Mouse (Mus musculus): Measurements from ENCODE around the gene Gm5108. TPM values are rescaled to one million over a fixed set of nuclear protein-coding genes. Genes with fewer than 3 reads are reported as not detected.

The Gm5108 gene
- polyA plus RNA-seq, 1 experiment from 2014 or later, result not detected

DNA sequence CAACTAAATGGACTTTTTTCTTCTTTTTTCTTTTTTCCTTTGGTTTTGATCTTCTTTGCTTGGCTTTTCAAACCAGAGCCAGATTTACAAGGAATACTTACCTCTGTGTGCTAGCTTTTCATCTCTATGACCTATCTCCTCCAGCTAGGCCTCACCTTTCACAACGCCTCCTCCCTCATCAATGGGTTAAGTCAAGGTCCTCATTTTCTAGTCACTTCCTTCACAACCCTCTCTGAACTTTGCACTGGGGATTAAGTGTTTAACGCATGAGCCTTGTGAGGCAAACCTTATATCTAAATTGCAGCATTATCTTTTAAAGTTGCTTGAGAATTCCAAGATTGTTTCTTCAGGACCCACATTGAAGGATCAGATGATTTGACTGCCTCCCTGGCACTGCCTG lies 63.0 kb downstream of the Gm5108 start:
- Histone ChIP-seq H3K36me3 (ENCODE audit: insufficient read depth, low read length) (no peaks in the 10 kb centered on the region), H3K27ac (ENCODE audit: low read length) (no peak overlapping the region), H3K4me1 (ENCODE audit: insufficient read depth, low read depth, low read length) (no peaks in the 10 kb centered on the region), H3K27me3 (replicated peaks; ENCODE audit: insufficient read depth, low read length) (no peaks in the 10 kb centered on the region), H3K9me3 (ENCODE audit: low read length) (0 out of 2 replicates have a peak, but pooled peaks cover 2% of the 10 kb centered on the region), H3K4me3 (ENCODE audit: low read depth, low read length) (no peak overlapping the region), H3K9ac (replicated peaks; ENCODE audit: low read depth) (no peak overlapping the region), H3K4me2 (replicated peaks; ENCODE audit: low read depth, low read length) (no peak overlapping the region)
- ATAC-seq (no peak), DNase-seq (ENCODE audit: low spot score) (no peak)
- TF ChIP-seq EP300 (IDR thresholded peaks at IDR 0.05) (no peak), CTCF (IDR thresholded peaks at IDR 0.05) (no peak)
- 77% methylated on average over 2 of the region's 2 CpGs for WGBS

DNA sequence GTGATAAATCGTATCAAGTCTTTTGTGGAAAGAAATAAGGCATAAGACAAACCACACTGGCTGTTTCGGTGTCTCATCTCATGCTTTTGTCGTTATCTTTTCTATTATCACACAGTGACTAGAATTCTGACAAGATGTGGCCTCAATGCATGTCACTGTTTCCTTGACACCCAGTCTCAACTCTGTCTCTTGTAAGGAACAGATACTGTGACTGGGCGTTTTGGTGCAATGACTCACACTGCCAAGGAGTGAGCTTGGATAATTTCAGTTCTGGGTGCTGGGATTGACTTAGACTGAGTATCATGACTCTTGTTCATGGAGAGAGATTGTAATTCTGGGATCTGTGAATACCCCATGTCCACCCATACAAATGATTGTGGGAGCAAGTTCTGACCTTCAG lies 65.6 kb downstream of the Gm5108 start:
- Histone ChIP-seq H3K9me3 (ENCODE audit: low read length) (no peaks in the 10 kb centered on the region), H3K9ac (replicated peaks; ENCODE audit: low read depth) (no peak overlapping the region), H3K27me3 (replicated peaks; ENCODE audit: insufficient read depth, low read length) (no peaks in the 10 kb centered on the region), H3K27ac (ENCODE audit: low read length) (no peak overlapping the region), H3K4me2 (replicated peaks; ENCODE audit: low read depth, low read length) (no peak overlapping the region), H3K4me3 (ENCODE audit: low read depth, low read length) (no peak overlapping the region), H3K4me1 (ENCODE audit: insufficient read depth, low read depth, low read length) (no peaks in the 10 kb centered on the region), H3K36me3 (ENCODE audit: insufficient read depth, low read length) (no peaks in the 10 kb centered on the region)
- 83% methylated on average over 4 of the region's 4 CpGs for WGBS
- ATAC-seq, result no peak
- DNase-seq (ENCODE audit: low spot score), result no peak
- no peak for TF ChIP-seq CTCF (IDR thresholded peaks at IDR 0.05)
- no peak for TF ChIP-seq EP300 (IDR thresholded peaks at IDR 0.05)

DNA sequence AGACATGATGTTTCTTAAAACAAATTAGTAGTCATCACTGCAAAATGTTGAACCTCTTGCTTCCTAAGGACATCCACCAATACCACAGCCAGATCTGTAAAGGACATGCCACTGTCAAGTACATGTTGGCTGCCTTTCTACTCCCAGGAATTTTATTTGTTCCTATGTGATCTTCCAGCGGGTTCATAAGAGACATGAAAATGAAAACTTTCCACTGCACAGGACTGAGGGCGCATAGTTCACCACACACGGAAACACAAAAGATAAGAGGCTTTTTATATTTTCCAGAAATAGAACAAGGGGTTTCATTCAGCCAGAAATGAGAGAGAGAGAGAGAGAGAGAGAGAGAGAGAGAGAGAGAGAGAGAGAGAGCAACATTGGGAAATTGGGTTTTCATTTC lies 70.1 kb downstream of the Gm5108 start:
- Histone ChIP-seq H3K36me3 (ENCODE audit: insufficient read depth, low read length) (no peaks in the 10 kb centered on the region), H3K4me1 (ENCODE audit: insufficient read depth, low read depth, low read length) (no peaks in the 10 kb centered on the region), H3K9ac (replicated peaks; ENCODE audit: low read depth) (no peak overlapping the region), H3K9me3 (ENCODE audit: low read length) (no peaks in the 10 kb centered on the region), H3K4me2 (replicated peaks; ENCODE audit: low read depth, low read length) (no peak overlapping the region), H3K27me3 (replicated peaks; ENCODE audit: insufficient read depth, low read length) (no peaks in the 10 kb centered on the region), H3K4me3 (ENCODE audit: low read depth, low read length) (no peak overlapping the region), H3K27ac (ENCODE audit: low read length) (no peak overlapping the region)
- ATAC-seq (no peak), DNase-seq (ENCODE audit: low spot score) (no peak)
- TF ChIP-seq CTCF (IDR thresholded peaks at IDR 0.05) (no peak), EP300 (IDR thresholded peaks at IDR 0.05) (no peak)
- WGBS, result 40% methylated on average over 3 of the region's 3 CpGs

DNA sequence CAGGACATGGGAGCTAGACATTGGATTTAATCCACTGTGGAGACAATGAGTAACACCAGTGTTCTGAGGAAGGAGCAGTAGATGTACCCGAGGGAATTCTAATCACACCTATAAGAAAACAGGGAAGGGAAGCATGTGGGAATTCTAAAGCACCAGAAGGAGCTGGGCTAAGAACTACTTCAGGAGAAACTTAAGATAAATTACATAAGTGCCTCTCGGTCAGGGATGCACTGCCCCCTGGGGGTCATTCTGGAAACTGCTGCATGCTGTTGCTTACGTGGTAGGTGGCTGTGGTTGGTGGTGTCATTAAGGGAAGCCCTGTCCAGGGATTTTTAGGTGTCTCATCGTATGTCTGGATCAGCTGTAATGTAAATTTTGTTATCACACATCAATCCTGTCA lies 71.1 kb downstream of the Gm5108 start:
- Histone ChIP-seq H3K4me1 (ENCODE audit: insufficient read depth, low read depth, low read length) (no peaks in the 10 kb centered on the region), H3K27ac (ENCODE audit: low read length) (no peak overlapping the region), H3K9ac (replicated peaks; ENCODE audit: low read depth) (no peak overlapping the region), H3K27me3 (replicated peaks; ENCODE audit: insufficient read depth, low read length) (no peaks in the 10 kb centered on the region), H3K4me2 (replicated peaks; ENCODE audit: low read depth, low read length) (no peak overlapping the region), H3K4me3 (ENCODE audit: low read depth, low read length) (no peak overlapping the region), H3K9me3 (ENCODE audit: low read length) (no peaks in the 10 kb centered on the region), H3K36me3 (ENCODE audit: insufficient read depth, low read length) (no peaks in the 10 kb centered on the region)
- ATAC-seq, result peak; percentile 70
- peak; percentile 72; the same call in 1 of the 2 replicates for TF ChIP-seq EP300 (IDR thresholded peaks at IDR 0.05)
- peak; percentile 92 for TF ChIP-seq CTCF (IDR thresholded peaks at IDR 0.05)
- peak; percentile 91 for DNase-seq (ENCODE audit: low spot score)
- 7% methylated on average over 4 of the region's 4 CpGs for WGBS

DNA sequence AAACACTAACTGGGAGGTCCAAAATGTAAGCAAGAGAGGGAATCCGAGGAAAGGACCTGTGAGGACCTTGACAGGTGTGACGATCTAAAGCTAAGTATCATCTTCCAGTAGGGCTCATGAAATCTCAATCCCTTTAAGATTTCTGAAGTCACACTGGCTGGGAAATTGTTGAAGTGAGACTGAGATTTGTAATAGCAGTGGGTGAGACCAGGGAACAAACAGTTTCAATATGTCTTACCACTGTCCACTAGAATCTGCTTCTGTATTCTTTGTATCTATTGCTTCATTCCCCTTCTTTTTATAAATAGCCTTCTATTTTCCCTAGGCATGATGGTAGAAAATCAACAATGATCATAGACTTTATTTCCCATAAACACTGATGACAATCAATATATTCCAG lies 79.4 kb downstream of the Gm5108 start:
- Histone ChIP-seq H3K4me1 (ENCODE audit: insufficient read depth, low read depth, low read length) (no peaks in the 10 kb centered on the region), H3K4me2 (replicated peaks; ENCODE audit: low read depth, low read length) (no peak overlapping the region), H3K36me3 (ENCODE audit: insufficient read depth, low read length) (no peaks in the 10 kb centered on the region), H3K9ac (replicated peaks; ENCODE audit: low read depth) (no peak overlapping the region), H3K27me3 (replicated peaks; ENCODE audit: insufficient read depth, low read length) (no peaks in the 10 kb centered on the region), H3K4me3 (ENCODE audit: low read depth, low read length) (no peak overlapping the region), H3K27ac (ENCODE audit: low read length) (no peak overlapping the region), H3K9me3 (ENCODE audit: low read length) (no peaks in the 10 kb centered on the region)
- 59% methylated on average over 2 of the region's 2 CpGs for WGBS
- DNase-seq (ENCODE audit: low spot score), result no peak
- TF ChIP-seq EP300 (IDR thresholded peaks at IDR 0.05) (no peak), CTCF (IDR thresholded peaks at IDR 0.05) (no peak)
- ATAC-seq, result no peak

Other genes starting within 250 kb of the Gm5108 start
- 68.9 and 88.2 TPM in 2 replicates for gene Atp8a1, start 94.2 kb upstream of the Gm5108 start, polyA plus RNA-seq (2015; fragmentation: Nextera tagmentation; extraction: Ambion mirVana)
- gene Gm21905, start 4.8 kb downstream of the Gm5108 start, polyA plus RNA-seq (2015; fragmentation: Nextera tagmentation; extraction: Ambion mirVana), result not detected in 2 replicates
- gene Grxcr1, start 90.2 kb downstream of the Gm5108 start, polyA plus RNA-seq (2015; fragmentation: Nextera tagmentation; extraction: Ambion mirVana), result not detected in 2 replicates